Mouse (Mus musculus) frontal cortex, postnatal 36 days (tissue): ENCODE measurements around the gene Snapc4.

Experiments
- DNase-seq, 2 experiments: peaks; one replicate each; pipeline ENCODE4 v3.0.0; 2022; ENCODE audit warnings: low spot score in 2 of 2

Snapc4 gene

DNA sequence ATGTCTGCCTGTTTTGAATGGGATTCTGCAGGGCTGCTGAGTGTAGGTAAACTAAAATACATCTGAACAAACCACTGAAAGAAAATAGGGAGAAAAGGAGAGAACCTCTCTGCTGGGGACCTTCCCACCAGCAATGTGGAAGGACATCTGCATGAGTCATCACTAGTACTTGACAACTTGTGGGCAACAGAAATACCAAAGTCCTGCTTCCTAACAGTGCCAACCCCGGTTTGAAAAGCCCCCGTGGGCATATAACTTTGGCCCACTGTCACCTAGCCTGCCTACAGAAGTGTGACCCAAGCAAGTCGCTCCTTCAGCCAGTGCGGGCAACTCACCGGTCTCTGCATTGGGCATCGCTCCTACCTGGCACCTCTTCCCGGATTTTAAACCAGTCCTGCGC lies 8.1 kb downstream of the Snapc4 start:
- no peak for DNase-seq

DNA sequence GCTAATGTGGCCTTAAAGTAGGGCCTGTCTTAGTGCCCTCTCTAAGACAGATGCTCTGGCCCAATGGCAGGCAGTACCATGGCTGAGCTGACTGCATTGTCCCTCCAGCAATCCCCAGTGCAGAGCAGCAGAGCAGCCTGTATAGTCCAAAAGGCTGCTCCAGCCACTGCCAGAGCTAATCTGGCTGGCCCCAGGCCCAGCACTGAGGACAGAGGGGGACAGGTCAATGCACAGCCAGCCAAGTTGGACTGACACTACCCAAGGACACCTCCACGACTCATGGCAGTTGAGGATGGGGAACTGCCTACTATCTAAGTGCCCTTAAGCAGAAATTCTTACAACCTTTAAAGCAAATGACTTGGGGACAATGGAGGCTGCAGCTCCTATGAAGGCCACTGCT lies 11.9 kb downstream of the Snapc4 start:
- no peak for DNase-seq

DNA sequence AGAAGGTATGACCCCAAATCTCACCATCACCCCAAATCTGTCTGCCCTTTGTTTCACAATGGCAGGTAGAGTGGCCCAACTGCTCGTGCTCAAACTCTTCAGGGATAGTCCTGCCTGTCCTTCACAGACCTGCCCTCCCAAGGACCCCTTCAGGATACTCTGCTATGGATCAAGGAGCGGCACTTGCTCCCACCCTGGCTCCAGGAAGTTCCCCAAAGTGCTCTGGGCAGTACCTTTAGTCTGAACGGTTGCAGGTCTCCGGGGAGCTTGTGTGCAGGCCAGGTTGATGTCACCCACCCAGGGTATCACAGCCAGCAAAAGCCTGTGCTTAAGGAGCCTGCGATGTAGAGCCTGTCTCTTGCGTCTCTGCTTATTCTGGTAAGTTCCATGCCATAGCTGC lies 12.5 kb downstream of the Snapc4 start:
- DNase-seq = no peak

DNA sequence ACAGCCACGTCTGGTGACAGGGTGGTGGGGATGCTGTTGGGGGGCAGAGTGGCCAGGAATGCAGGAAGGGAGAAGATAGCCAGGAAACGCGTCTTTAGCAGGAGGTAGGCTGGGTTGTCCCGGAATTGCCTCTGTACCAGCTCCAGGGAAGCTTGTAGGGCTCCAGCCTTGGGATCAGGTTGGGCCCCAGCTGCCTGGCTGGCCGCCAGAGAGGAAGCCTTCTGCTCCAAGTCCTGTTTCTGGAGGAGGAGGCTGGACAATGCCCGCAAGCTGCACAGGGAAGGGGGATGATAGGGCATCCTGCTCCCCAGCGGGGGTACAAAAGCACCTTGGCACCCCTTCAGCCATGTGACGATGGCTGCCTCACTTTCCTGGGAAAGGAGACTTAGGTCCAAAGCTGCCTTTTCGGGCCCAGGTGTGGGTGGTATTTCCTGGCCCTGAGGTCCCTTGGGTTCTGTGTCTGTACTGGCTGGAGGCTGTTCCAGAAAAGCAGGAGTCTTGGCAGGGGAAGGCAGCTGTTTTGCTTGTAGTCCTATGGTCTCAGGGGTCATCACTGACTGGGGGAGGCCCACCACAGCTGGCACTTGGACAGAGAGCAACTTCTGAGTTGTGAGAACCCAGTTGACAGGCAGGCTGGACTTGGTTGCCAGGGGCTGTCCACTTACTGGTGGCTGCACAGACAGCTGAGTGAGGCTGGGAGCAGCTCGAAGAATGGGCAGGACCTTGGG lies 15.6 kb downstream of the Snapc4 start:
- DNase-seq = no peak

DNA sequence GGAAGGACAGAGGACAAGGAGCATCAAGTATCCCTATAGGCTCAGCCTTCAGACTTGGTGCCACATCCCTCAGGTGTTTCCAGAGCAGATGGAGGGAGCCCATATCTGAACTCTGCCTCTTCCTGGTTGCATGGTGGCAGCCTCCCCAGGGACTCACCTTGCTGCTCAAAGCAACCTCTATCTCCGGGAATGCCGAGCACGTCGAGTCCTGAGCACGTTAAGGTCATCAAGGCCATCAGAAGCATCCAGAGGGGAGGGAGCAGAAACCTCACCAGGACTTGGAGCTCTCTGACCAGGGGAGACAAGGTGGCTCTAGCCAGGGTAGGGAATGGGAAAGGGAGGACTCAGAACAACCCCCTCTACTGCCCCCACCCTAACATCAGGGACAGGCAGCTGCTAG lies 17.0 kb downstream of the Snapc4 start:
- DNase-seq = no peak

DNA sequence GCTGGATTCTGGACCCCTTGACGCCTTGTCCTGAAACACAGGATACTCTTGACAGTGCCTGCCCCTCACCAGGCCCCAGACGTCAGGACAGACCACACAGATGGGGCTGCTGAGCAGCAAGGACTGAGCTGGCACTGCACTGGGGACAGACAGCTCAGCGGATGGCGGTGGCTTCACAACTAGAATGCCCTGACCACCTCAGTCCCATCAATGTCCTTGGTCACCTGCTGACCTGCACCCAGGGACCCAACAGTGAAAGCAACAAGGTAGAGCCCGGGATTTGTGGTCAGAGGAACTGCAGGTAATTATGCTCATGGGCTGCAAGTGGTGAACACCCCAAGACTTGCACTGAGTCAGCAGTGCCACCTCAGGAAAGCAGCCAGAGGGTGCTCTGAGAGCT lies 17.5 kb downstream of the Snapc4 start:
- DNase-seq = no peak

DNA sequence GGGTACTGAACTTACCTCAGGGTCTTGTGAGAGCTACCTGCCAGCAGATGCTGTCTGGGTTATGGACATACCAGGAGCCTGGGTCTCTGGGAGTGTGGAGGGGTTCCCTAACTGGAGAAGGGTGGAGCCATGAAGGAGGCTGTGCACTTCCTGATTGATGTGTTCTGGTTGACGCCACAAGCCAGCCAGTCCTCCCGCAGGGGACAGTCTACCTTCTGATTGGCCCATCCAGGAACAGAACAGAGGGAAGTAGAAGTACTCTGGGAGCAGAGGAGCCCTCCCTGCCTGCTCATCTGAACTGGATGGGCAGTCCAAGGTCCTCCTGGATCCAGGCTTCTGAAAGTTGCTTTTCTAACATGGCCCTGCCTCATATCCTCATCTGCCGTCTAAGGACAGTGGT lies 19.7 kb downstream of the Snapc4 start, which contains the start of gene Card9:
TSS of gene Card9 (minus strand) at position 147 of the 400 bp plus-strand sequence.
- no peak for DNase-seq

DNA sequence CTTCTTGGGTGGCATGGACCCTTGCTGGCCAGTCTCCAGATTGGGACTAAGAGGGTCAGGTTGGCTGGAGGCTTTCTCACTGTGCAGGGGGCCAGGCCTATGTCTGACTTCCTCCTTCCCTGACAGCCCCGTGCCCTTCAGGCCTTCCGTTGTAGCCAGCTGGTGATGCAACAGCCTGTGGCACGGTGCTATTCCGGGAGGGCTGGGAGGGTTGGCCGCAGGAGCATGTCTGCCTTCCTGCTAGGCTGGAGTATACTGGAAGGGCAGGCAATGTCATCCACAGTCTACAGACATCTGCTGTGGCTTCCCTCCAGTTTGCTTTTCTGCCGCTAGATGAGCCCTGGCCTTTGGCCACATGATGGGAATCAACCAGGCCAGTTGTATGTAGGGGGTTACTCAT lies 20.5 kb downstream of the Snapc4 start:
- DNase-seq = no peak

DNA sequence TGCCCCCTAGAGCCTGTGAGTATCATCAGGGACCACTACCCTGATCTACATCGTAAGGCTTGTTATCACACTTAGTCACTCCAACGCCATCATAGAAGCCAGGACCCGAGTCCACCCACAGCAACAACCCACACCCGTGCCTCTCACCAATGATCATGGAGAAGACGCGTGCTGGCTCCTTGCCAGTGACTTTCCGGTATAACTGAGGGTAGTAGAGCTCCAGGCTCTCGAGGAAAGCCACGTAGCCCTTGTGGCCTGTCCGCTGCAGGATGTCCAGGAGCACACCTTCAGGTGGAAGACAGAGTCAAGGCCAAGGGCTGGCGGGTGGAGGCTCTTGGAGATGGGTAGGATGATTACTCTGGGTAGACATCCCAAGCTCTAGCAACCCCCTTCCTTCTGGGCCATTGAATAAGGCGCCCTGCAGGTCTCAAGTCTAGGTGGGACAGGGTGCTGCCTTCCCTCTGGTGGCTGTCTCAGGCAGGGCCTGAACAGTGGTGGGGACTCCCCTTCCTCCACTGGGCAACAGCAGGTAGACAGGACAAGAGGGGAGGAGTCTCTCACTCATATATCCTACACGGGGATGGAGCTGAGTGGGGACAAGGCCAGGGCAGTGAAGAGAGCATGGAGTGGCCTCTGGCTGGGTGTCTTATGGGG lies 21.7 kb downstream of the Snapc4 start:
- DNase-seq = no peak

DNA sequence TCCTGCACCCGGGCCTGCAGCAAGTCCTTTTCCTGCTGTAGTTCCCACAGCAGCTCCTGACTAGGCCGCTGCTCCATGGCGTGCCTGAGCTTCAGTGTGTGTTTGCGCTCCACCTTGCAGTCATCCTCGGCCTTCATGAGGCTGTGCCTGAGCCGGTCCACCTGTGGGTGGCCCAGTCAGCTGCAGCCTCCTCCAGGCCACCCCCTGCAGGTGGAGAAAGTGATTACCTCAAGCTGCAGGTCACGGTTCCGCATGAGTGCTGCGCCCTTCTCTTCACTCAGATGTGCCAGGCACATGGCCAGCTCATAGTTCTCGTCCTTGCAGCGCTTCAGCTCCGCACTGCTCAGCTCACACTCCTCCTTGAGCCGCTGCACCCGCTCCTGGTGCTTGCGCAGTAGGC lies 23.0 kb downstream of the Snapc4 start:
- DNase-seq = no peak

DNA sequence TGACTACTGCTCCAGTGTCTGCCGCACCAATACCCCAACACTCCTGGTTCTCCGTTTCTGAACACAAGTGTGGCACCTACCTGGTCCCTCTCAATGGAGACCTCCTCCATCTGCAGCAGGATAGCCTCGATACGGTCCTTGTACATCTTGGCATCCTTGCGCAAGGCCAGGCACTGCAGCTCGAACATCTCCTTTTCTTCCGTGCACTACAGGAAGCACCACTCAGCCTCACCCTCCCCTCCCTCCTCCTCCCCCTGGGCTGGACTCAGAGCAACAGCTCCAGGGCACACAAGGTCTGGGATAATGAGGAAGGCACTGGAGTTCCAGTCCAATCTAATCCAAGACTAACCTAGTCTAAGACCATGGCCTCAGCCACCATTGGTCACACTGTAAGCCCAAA lies 23.8 kb downstream of the Snapc4 start:
- DNase-seq = no peak

DNA sequence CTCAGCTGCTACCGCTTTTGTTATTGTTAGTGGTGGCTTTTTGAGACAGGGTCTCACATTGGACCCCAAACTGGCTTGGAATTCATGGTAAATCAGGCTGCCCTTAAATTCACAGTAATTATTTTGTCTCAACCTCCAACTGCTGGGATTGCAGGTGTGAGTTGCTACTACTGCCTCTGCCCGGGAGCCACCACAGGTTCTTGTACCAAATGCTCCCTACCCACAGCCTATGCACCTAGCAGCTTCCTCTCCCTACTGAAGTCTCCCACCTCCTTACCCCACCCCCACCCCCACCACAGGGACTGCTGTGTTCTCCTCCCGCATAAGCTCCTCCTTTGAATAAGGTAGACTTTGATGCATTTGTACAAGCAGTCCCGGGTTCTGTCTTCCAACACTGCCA lies 24.2 kb downstream of the Snapc4 start:
- DNase-seq = no peak

DNA sequence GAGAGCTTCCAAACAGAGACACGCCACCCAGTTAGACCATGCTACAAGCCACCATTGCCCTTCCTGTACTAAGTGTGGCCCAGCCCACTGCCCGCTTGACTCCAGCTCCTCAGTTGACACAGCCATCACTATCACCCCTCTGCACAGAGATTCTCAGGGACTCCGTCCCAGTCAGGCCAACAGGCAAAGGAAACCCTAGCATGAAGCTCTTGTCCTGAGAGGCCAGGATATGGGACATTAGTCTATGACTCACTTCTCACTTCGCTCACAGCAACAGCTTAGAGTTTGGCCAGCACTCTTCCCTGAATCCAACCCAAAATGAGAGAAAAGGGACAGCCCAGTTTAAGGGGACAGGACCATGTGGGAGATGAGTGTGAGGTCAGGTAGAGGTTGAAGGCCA lies 26.1 kb downstream of the Snapc4 start:
- DNase-seq = no peak

DNA sequence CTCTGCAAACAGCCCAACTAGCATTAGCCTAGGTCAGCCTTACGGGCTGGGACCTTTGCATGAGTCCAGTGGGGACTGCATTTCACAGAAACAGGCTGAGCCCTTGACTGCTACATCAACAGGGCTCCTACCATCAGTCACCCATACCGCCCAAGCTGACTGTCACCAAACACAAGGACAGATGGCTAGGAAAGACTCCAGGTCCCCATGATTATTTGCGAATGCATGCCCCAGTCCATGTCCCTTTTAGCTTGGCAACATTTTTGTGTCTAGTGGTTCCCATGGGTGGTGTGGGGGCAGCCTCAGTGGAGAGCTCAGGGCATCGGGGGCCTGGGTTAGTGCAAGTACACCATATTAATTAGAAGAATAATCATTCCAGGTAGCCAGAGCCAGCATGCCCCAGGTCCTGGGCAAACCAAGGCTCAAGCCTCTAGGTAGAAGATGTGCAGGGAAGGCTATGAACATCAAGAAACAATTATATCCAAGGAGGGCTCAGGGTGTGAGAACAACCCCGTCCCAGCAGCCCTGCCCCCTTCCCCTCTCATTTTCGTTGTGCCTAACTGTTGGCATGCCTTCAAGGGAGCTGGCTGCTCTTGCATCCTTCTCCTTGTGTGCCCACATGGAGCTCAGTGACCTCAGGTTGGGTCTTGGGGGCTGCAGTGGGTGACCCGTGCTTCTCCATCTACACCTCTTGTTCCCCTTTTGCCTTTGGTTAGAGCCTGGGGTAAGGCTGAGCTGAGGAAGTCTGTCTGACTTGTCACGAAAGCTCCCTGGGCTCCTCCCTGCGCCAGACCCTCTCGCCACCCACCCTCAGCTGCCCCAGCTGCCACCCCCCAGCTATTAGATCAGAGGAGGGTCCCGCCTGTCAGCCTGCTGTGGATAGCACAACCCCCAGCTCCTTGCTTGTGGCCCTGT lies 27.1 kb downstream of the Snapc4 start:
- DNase-seq = no peak

DNA sequence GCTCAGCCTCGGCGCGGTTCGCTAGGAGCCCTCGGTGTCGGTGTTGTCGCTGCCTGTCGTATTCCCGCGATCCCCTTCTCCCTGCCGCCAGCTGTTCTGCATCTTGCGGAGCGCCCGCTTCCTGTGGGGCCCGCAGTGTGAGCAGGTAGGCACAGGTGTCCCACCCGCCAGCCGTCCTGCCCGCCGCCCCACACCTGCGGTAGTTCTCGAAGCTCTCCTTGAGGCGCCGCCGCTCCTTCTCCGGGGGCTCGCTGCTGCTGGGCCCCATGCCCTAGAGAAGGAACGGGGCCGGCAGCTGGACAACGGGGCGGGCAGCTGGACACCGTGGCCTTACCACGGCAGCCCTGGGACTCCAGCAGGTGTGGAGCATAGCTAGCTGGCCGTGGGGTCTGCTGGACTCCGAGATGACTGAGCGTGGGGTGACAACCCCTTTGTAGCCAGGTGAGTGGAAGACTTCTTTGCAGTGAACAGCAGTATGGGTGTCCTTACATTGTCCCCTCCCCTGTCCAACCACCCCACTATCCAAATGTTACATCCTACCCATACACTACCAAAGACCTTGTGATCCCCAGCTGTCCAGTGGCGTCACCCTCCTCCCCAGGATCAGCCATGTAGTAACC lies 28.1 kb downstream of the Snapc4 start:
- DNase-seq = no peak

DNA sequence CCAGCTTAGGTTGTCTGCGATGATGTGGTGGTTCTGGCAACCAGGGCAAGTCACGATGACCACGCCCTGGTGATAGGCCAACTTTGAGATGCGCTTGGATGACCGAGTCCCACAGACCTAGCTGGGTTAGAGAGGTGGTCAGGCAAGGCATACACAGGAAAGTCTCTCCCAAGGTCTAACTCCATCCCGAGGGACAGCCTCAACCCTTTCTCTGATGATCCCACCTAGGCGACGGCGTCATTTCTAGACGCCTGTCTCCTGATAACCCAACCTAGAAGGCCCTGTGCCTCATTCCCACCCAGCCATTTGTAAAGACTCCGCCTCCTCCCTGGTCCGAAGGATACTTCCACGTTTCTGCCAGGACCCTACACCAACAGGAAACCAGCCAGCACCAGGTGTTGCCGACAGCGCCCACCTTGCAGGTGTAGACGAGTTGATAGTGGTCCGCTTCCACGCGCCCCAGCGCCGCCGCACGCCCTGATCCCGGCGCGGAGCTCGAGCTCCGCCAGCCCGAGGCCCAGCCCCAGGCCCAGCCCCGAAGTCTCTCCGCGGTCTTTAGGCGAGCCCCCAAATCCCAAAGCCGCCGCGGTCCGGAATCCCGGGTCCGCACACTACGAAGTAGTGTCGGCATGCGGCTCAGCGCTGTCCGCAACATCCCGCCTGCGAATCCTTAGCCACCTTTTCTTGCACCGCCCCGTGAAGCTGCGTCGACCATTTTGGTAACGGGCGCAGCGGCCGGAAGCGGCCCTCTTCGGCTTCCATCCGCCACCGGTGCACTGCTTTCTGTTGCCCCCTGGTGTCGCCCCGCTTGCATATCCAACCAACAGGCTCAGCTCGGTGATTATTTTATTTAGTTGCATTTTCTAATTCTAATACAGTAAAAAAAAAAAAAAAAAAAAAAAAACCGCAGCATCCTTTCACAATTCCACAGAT lies 28.8 kb downstream of the Snapc4 start, which contains the start of gene Dnlz:
TSS of gene Dnlz (minus strand) at position 753 of the 933 bp plus-strand sequence.
- peak; percentile 93 to 95 for DNase-seq

DNA sequence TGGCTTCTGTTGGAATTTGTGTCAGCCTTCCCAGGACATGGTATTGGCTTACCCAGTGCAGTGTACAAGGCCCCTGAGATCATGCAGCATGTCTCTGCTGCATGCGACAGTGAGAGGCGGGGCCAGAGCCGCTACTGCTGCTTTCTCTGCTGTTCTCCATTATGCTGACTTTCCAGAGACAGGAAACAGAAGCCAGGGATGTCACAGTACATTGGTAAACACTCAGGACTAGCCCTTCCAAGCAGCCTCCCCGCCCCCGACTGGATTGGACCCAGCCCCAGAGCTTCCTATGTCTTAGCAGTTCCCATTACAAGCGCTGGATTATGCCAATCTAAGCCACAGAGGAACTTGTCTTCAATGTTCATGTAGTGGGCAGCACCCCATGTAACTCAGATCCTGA lies 32.2 kb downstream of the Snapc4 start:
- no peak for DNase-seq

DNA sequence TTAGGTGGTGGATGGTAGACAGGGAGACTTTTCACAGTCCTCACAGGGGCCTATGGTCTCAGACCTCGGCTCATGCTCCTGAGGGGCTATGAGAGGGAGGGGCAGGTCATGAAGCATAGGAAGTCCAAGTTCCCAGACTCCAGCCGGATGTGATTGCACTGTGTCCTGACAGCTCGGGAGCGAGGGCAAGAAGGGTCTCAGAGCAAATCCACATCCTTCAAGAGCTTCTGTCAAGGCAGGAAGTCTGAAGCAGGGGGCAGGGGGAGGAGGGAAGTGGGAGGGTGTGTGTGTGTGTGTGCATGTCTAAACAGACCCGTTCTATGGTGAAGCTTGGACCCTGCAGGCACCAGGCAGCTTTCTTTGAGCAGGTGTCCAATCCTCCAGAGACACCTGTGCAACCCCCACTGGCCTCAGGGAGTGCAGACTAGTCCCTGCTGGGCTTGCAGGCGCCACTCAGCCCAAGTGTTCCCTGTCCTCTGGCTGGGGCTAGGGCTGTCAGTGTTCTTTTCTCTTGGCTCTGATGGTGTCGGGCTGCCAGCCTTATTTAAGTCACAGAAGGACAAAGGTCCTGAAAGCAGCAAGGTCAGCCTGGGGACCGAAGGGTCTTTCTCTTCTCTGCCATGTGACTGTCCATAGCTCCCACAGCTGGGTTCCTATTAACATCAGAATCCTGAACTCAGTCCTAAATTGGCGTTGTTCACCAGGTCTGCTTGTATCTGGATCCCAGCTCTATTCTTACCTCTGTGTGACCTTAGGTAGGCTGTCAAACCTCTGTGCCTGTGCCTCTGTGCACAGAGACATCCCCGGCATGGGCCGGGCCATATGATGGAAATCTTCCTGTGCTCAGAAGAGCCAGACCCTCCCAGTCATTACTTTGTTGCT lies 37.6 kb downstream of the Snapc4 start:
- DNase-seq = no peak

DNA sequence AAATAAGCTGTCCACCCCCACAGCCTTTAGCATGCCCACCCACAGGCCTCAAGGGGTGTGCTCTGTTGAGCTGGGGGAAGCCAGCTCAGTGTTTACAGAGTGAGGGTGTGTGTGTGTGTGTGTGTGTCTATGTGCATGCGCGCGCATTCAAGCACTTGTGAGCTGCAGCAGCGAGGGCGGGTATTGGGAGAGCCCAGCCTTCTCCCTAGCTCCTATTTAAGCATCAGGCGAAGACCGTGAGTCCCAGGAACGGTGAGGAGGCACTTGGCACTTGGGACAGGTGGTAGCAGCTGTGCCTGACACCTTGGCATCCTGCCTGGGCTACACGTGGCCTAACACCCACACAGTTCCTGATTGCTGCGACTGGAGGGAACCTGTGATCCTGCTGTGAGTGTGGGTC lies 38.4 kb downstream of the Snapc4 start:
- peak; percentile 78 to 83 for DNase-seq

DNA sequence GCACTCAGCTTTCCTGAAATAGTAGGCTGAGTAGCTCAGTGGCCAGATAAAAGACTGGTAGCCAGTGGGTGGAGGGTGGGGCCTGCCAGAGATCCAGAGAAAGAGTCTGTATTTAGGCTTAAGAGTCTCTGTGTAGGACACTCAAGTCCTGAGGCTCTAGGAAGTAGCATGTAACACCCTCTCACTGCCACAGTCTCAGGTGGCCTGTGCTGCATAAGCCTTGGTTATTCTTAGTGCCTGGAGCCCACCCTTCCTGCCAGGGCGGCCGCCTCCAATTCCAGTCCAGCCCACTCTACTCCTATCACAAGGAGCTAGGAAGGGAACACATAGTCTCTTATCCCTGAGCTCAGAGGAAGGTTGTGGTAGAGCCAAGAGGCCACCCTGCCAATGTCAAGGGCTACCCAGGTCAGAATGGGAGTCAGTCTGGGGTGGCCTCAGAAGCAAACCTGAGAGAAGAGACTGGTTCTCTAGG lies 38.9 kb downstream of the Snapc4 start:
- peak; percentile 61 to 63 for DNase-seq
